Mouse (Mus musculus) stomach, adult 2 months (tissue): ENCODE measurements around the gene Tcf7l2. TPM values are rescaled to one million over a fixed set of nuclear protein-coding genes. Genes with fewer than 3 reads are reported as not detected.

Source experiments
- polyA plus RNA-seq: library from polyadenylated mRNA; depleted of rRNA; stranded (reverse); fragments of >200 nt; gene quantifications from 2 replicates; pipeline ENCODE4 v1.2.3, GENCODE M21; 2012; rRNA removed

Tcf7l2 gene
- polyA plus RNA-seq: 11.2 and 15.0 TPM in 2 replicates

DNA sequence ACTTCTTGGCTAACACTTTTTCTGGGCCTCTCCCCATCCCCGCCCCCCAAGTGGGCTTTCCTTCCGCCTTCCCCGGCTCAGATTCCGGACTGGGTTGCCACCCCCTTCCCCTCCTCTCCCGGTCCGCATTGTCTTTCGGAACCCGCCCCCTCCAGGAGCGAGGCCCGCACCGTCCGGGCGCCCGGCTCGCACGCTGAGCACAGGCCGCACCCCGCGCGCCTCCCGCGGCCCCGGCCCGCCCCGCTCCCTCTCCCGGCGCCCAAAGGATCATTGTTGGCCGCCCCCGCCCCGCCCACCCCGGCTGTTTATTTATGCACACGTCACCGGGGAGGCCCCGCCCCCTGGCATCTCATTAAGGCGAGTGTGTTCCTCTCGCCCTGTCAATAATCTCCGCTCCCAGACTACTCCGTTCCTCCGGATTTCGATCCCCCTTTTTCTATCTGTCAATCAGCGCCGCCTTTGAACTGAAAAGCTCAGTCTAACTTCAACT, at the start of gene Tcf7l2:
TSS of gene Tcf7l2 (plus strand) at position 382 of the 490 bp plus-strand sequence.

